Mouse (Mus musculus): Measurements from ENCODE around the gene Fasn. TPM values are rescaled to one million over a fixed set of nuclear protein-coding genes. Genes with fewer than 3 reads are reported as not detected.
"Not testable (repeated sequence)": the region's sequence is repeated elsewhere in the genome, so short reads cannot be mapped to it uniquely, and the experiment has no call there.

Fasn gene
- polyA plus RNA-seq, 1 experiment from 2014 or later, result 70.3 TPM

- Histone ChIP-seq H3K4me3 (replicated peaks) (peak within 1 kb of the TSS; percentile 99), H3K4me2 (peak within 1 kb of the TSS; percentile 98), H3K27ac (peak within 1 kb of the TSS; percentile 85), H3K27me3 (no peaks in the 10 kb centered on the region), H3K9ac (replicated peaks) (peak within 1 kb of the TSS; percentile 94), H3K4me1 (replicated peaks) (peaks cover 21% of the 10 kb centered on the region), H3K9me3 (no peaks in the 10 kb centered on the region), H3K36me3 (peaks cover 41% of the 10 kb centered on the region)
- peak; percentile 78 for ATAC-seq (ENCODE audit: insufficient number of reproducible peaks, insufficient read depth, low FRiP score, low TSS enrichment, low read depth)
- 2% methylated on average over 59 of the region's 59 CpGs for WGBS
Measured at GRCm38 (mm10) chr11:120795756-120796613, 28.4 kb downstream of the Fasn start, which contains the start of gene Dus1l. Dus1l (minus strand) TSS chr11:120796403.

GRCm38 (mm10) chr11:120792652-120793051, 31.7 kb downstream of the Fasn start:
- Histone ChIP-seq H3K9me3 (no peaks in the 10 kb centered on the region), H3K9ac (replicated peaks) (no peak overlapping the region), H3K4me2 (no peak overlapping the region), H3K27ac (no peak overlapping the region), H3K4me1 (replicated peaks) (peaks cover 14% of the 10 kb centered on the region), H3K27me3 (no peaks in the 10 kb centered on the region), H3K36me3 (peaks cover 71% of the 10 kb centered on the region), H3K4me3 (replicated peaks) (no peak overlapping the region)
- WGBS, result 95% methylated on average over 9 of the region's 9 CpGs
- ATAC-seq (ENCODE audit: insufficient number of reproducible peaks, insufficient read depth, low FRiP score, low TSS enrichment, low read depth), result no peak

GRCm38 (mm10) chr11:120789810-120790209, 34.5 kb downstream of the Fasn start:
- peaks cover 13% of the 10 kb centered on the region for H3K4me1 ChIP-seq (replicated peaks)
- no peaks in the 10 kb centered on the region for H3K9me3 ChIP-seq
- no peak overlapping the region for H3K4me3 ChIP-seq (replicated peaks)
- H3K27me3 ChIP-seq, result no peaks in the 10 kb centered on the region
- no peak overlapping the region for H3K4me2 ChIP-seq
- 80% methylated on average over 3 of the region's 3 CpGs for WGBS
- ATAC-seq (ENCODE audit: insufficient number of reproducible peaks, insufficient read depth, low FRiP score, low TSS enrichment, low read depth), result no peak
- H3K9ac ChIP-seq (replicated peaks), result no peak overlapping the region
- no peak overlapping the region for H3K27ac ChIP-seq
- peaks cover 88% of the 10 kb centered on the region for H3K36me3 ChIP-seq

GRCm38 (mm10) chr11:120789355-120789754, 35.0 kb downstream of the Fasn start:
- 86% methylated on average over 4 of the region's 4 CpGs for WGBS
- no peak overlapping the region for H3K4me2 ChIP-seq
- no peak for ATAC-seq (ENCODE audit: insufficient number of reproducible peaks, insufficient read depth, low FRiP score, low TSS enrichment, low read depth)
- H3K27me3 ChIP-seq, result no peaks in the 10 kb centered on the region
- no peak overlapping the region for H3K9ac ChIP-seq (replicated peaks)
- peaks cover 84% of the 10 kb centered on the region for H3K36me3 ChIP-seq
- no peaks in the 10 kb centered on the region for H3K9me3 ChIP-seq
- H3K27ac ChIP-seq, result no peak overlapping the region
- peaks cover 9% of the 10 kb centered on the region for H3K4me1 ChIP-seq (replicated peaks)
- H3K4me3 ChIP-seq (replicated peaks), result no peak overlapping the region

GRCm38 (mm10) chr11:120788460-120788859, 35.9 kb downstream of the Fasn start:
- not testable (repeated sequence) for H3K27me3 ChIP-seq; ATAC-seq (ENCODE audit: insufficient number of reproducible peaks, insufficient read depth, low FRiP score, low TSS enrichment, low read depth); H3K4me3 ChIP-seq (replicated peaks); H3K27ac ChIP-seq; H3K9me3 ChIP-seq; H3K9ac ChIP-seq (replicated peaks); H3K4me2 ChIP-seq
- Histone ChIP-seq H3K36me3 (peaks cover 75% of the 10 kb centered on the region), H3K4me1 (replicated peaks) (peaks cover 11% of the 10 kb centered on the region)
- 83% methylated on average over 10 of the region's 10 CpGs for WGBS

- Histone ChIP-seq H3K4me1 (replicated peaks) (peaks cover 20% of the 10 kb centered on the region), H3K4me2 (peak overlapping the region; percentile 95), H3K9ac (replicated peaks) (peak overlapping the region; percentile 89), H3K27me3 (no peaks in the 10 kb centered on the region), H3K27ac (peak overlapping the region; percentile 85; the same call in 1 of the 2 replicates), H3K9me3 (no peaks in the 10 kb centered on the region), H3K36me3 (peaks cover 62% of the 10 kb centered on the region), H3K4me3 (replicated peaks) (peak overlapping the region; percentile 99)
- ATAC-seq (ENCODE audit: insufficient number of reproducible peaks, insufficient read depth, low FRiP score, low TSS enrichment, low read depth), result no peak
- WGBS, result 38% methylated on average over 9 of the region's 9 CpGs
Measured at GRCm38 (mm10) chr11:120785145-120785544, 39.2 kb downstream of the Fasn start.

- no peaks in the 10 kb centered on the region for H3K27me3 ChIP-seq
- ATAC-seq (ENCODE audit: insufficient number of reproducible peaks, insufficient read depth, low FRiP score, low TSS enrichment, low read depth), result peak; percentile 77
- H3K4me3 ChIP-seq (replicated peaks), result peak within 1 kb of the TSS; percentile 99
- H3K4me1 ChIP-seq (replicated peaks), result peaks cover 20% of the 10 kb centered on the region
- under 1% methylated on average over 78 of the region's 107 CpGs for WGBS
- H3K36me3 ChIP-seq, result peaks cover 56% of the 10 kb centered on the region
- H3K9ac ChIP-seq (replicated peaks), result peak within 1 kb of the TSS; percentile 89
- H3K9me3 ChIP-seq, result no peaks in the 10 kb centered on the region
- peak within 1 kb of the TSS; percentile 95 for H3K4me2 ChIP-seq
- H3K27ac ChIP-seq, result peak within 1 kb of the TSS; percentile 85
Measured at GRCm38 (mm10) chr11:120784064-120784791, 40.1 kb downstream of the Fasn start, which contains the start of the genes Rfng and Gps1. Rfng (minus strand) TSS chr11:120784207. Gps1 (plus strand) TSS chr11:120784272.

GRCm38 (mm10) chr11:120783426-120784063, 40.8 kb downstream of the Fasn start:
- H3K27ac ChIP-seq, result peak overlapping the region; percentile 85; the same call in 1 of the 2 replicates
- no peaks in the 10 kb centered on the region for H3K27me3 ChIP-seq
- peak overlapping the region; percentile 99 for H3K4me3 ChIP-seq (replicated peaks)
- H3K4me2 ChIP-seq, result peak overlapping the region; percentile 95
- peaks cover 52% of the 10 kb centered on the region for H3K36me3 ChIP-seq
- 0 out of 2 replicates have a peak, but pooled peaks have one; percentile 27 for ATAC-seq (ENCODE audit: insufficient number of reproducible peaks, insufficient read depth, low FRiP score, low TSS enrichment, low read depth)
- no peaks in the 10 kb centered on the region for H3K9me3 ChIP-seq
- peaks cover 20% of the 10 kb centered on the region for H3K4me1 ChIP-seq (replicated peaks)
- 3% methylated on average over 42 of the region's 42 CpGs for whole genome bisulfite sequencing
- peak overlapping the region; percentile 89 for H3K9ac ChIP-seq (replicated peaks)

GRCm38 (mm10) chr11:120781361-120781760, 43.0 kb downstream of the Fasn start:
- not testable (repeated sequence) for H3K4me3 ChIP-seq (replicated peaks); H3K27ac ChIP-seq; H3K9me3 ChIP-seq; ATAC-seq (ENCODE audit: insufficient number of reproducible peaks, insufficient read depth, low FRiP score, low TSS enrichment, low read depth); H3K4me2 ChIP-seq; H3K27me3 ChIP-seq; H3K9ac ChIP-seq (replicated peaks)
- 88% methylated on average over 6 of the region's 6 CpGs for WGBS
- Histone ChIP-seq H3K4me1 (replicated peaks) (peaks cover 21% of the 10 kb centered on the region), H3K36me3 (peaks cover 30% of the 10 kb centered on the region)

- no peak overlapping the region for H3K9ac ChIP-seq (replicated peaks)
- no peak overlapping the region for H3K27ac ChIP-seq
- H3K4me2 ChIP-seq, result no peak overlapping the region
- H3K36me3 ChIP-seq, result peaks cover 24% of the 10 kb centered on the region
- no peaks in the 10 kb centered on the region for H3K9me3 ChIP-seq
- H3K4me1 ChIP-seq (replicated peaks), result peaks cover 19% of the 10 kb centered on the region
- no peaks in the 10 kb centered on the region for H3K27me3 ChIP-seq
- 94% methylated on average over 1 of the region's 1 CpGs for WGBS
- H3K4me3 ChIP-seq (replicated peaks), result no peak overlapping the region
- no peak for ATAC-seq (ENCODE audit: insufficient number of reproducible peaks, insufficient read depth, low FRiP score, low TSS enrichment, low read depth)
Measured at GRCm38 (mm10) chr11:120779876-120780275, 44.5 kb downstream of the Fasn start.
